Mouse (Mus musculus): ENCODE measurements at regions not wholly inside any gene's neighbourhood (a gene's known extent, or its start where the extent isn't known, plus 50 kb on each side); places are given as distances from the start of the nearest gene placed in this dataset.

DNA sequence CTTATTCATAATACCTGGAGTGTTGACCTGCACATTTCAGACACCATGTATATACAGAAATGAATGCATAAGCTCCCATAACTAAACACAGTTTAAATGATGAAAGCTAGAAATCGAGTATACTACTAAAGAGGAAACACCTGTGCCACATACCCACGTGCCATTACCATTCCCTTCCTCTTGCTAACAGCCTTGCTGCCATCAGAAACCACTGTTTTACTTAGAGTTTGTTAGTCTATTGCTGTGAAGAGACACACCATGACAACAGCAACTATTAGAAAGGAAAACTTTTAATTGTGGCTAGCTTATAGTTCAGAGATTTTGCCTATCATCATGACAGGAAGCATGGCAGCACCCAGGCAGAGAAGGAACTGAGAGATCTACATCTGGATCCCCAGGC is 191.2 kb downstream of the Etv1 start:
- TF ChIP-seq CHD2 (IDR thresholded peaks at IDR 0.05; ENCODE audit: low read depth, low read length), result no peak
- no peak for TF ChIP-seq HCFC1 (IDR thresholded peaks at IDR 0.05; ENCODE audit: borderline replicate concordance, insufficient read depth, low read length)

Measured in ES-E14 (cell line).